Mouse (Mus musculus): ENCODE measurements at regions not wholly inside any gene's neighbourhood (a gene's known extent, or its start where the extent isn't known, plus 50 kb on each side); places are given as distances from the start of the nearest gene placed in this dataset.

- Histone ChIP-seq H3K4me3 (ENCODE audit: low read length) (no peak overlapping the region), H3K27ac (ENCODE audit: low read depth, low read length) (no peak overlapping the region), H3K27me3 (replicated peaks; ENCODE audit: control insufficient read depth, insufficient read depth, low read length) (no peaks in the 10 kb centered on the region; the same call in 1 of the 2 replicates), H3K9ac (ENCODE audit: low read depth, low read length) (no peak overlapping the region), H3K9me3 (ENCODE audit: control insufficient read depth, low read length) (no peaks in the 10 kb centered on the region), H3K36me3 (ENCODE audit: control insufficient read depth, insufficient read depth, low read length) (no peaks in the 10 kb centered on the region), H3K4me2 (ENCODE audit: low read length) (no peak overlapping the region), H3K4me1 (ENCODE audit: control insufficient read depth, insufficient read depth, low read depth, low read length) (no peaks in the 10 kb centered on the region)
- WGBS, result 57% methylated on average over 6 of the region's 6 CpGs
- no peak for ATAC-seq
Observed at GRCm38 (mm10) chr13:45204856-45205255, 126.4 kb downstream of the Gm9817 start.

GRCm38 (mm10) chr13:45208540-45209197, 130.2 kb downstream of the Gm9817 start:
- Histone ChIP-seq H3K4me3 (ENCODE audit: low read length) (no peak overlapping the region), H3K36me3 (ENCODE audit: control insufficient read depth, insufficient read depth, low read length) (no peaks in the 10 kb centered on the region), H3K27me3 (replicated peaks; ENCODE audit: control insufficient read depth, insufficient read depth, low read length) (no peaks in the 10 kb centered on the region; the same call in 1 of the 2 replicates), H3K9ac (ENCODE audit: low read depth, low read length) (no peak overlapping the region), H3K4me1 (ENCODE audit: control insufficient read depth, insufficient read depth, low read depth, low read length) (peaks cover 2% of the 10 kb centered on the region; the same call in 1 of the 2 replicates), H3K9me3 (ENCODE audit: control insufficient read depth, low read length) (no peaks in the 10 kb centered on the region), H3K4me2 (ENCODE audit: low read length) (no peak overlapping the region), H3K27ac (ENCODE audit: low read depth, low read length) (no peak overlapping the region)
- no peak for ATAC-seq
- 90% methylated on average over 5 of the region's 5 CpGs for WGBS

- WGBS, result 76% methylated on average over 9 of the region's 9 CpGs
Observed at GRCm38 (mm10) chr13:45211241-45211640, 132.7 kb downstream of the Gm9817 start.

DNA sequence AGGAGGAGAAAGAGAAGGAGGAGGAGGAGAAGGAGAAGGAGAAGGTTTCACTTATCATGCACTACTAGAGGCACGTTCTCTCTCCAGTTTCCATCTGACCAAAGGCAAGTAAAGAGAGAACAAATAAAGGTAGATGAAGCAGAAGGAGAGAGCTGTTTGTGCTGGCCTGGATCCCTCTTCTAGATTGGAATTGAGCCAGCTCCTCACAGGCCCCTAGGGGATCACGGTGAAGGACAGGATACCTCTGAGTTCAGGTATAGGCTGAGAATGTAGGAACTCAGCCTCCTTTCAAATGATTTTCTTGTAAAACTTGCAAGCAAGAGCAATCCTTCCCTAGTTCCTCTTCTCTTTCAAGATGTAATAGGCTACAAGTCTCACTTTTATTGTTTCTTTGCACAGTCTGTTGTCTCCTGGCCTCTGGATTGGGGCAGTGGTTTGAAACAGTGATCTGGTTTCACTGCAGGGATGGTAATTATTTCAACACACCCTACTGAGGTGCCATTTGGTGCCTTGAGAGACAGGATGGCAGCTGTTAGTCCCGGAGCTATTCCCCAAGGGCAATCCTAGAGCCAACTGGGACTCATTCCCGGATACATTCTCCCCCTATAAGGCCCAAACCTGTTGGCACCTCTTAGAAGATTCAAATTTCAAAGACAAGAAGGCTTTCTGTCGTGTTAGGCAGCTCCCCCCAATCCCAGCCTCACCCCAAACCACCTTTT, 134.8 kb downstream of the Gm9817 start:
- 39% methylated on average over 5 of the region's 5 CpGs for WGBS
- Histone ChIP-seq H3K9ac (ENCODE audit: low read depth, low read length) (no peak overlapping the region), H3K36me3 (ENCODE audit: control insufficient read depth, insufficient read depth, low read length) (no peaks in the 10 kb centered on the region), H3K27me3 (replicated peaks; ENCODE audit: control insufficient read depth, insufficient read depth, low read length) (no peaks in the 10 kb centered on the region), H3K4me2 (ENCODE audit: low read length) (no peak overlapping the region), H3K4me1 (ENCODE audit: control insufficient read depth, insufficient read depth, low read depth, low read length) (peaks cover 2% of the 10 kb centered on the region; the same call in 1 of the 2 replicates), H3K27ac (ENCODE audit: low read depth, low read length) (no peak overlapping the region), H3K9me3 (ENCODE audit: control insufficient read depth, low read length) (no peaks in the 10 kb centered on the region), H3K4me3 (ENCODE audit: low read length) (no peak overlapping the region)
- ATAC-seq, result no peak

More at GRCm38 (mm10) chr13:45211241-45211640, 132.7 kb downstream of the Gm9817 start:
- H3K27ac ChIP-seq (ENCODE audit: low read depth, low read length), result no peak overlapping the region
- no peak for ATAC-seq
- no peaks in the 10 kb centered on the region for H3K9me3 ChIP-seq (ENCODE audit: control insufficient read depth, low read length)
- H3K4me2 ChIP-seq (ENCODE audit: low read length), result no peak overlapping the region
- H3K4me1 ChIP-seq (ENCODE audit: control insufficient read depth, insufficient read depth, low read depth, low read length), result peaks cover 2% of the 10 kb centered on the region; the same call in 1 of the 2 replicates
- H3K27me3 ChIP-seq (replicated peaks; ENCODE audit: control insufficient read depth, insufficient read depth, low read length), result no peaks in the 10 kb centered on the region
- H3K36me3 ChIP-seq (ENCODE audit: control insufficient read depth, insufficient read depth, low read length), result no peaks in the 10 kb centered on the region
- no peak overlapping the region for H3K4me3 ChIP-seq (ENCODE audit: low read length)
- H3K9ac ChIP-seq (ENCODE audit: low read depth, low read length), result no peak overlapping the region

DNA sequence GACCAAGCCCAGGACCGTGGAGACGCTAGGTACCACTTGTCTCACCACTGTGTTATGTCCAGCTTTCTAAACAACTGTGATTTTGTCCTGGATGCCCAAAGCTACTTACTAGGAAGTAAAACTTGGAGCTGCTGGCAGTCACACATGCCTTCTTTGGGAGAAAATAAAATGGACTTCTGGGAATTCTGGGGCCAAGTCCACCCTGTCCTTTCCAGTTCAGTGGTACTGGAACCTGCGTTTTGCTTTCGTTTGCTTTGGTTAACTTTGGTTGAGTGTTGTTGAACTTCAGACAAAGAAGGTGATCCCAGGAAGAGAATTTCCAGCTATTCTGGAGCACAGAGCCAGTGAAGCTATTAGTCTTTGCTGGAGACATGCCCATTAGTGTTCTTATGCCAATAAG, 139.8 kb downstream of the Gm9817 start:
- Histone ChIP-seq H3K36me3 (ENCODE audit: control insufficient read depth, insufficient read depth, low read length) (no peaks in the 10 kb centered on the region), H3K4me3 (ENCODE audit: low read length) (no peak overlapping the region), H3K4me1 (ENCODE audit: control insufficient read depth, insufficient read depth, low read depth, low read length) (no peaks in the 10 kb centered on the region; the same call in 1 of the 2 replicates), H3K4me2 (ENCODE audit: low read length) (no peak overlapping the region), H3K27ac (ENCODE audit: low read depth, low read length) (no peak overlapping the region), H3K27me3 (replicated peaks; ENCODE audit: control insufficient read depth, insufficient read depth, low read length) (no peaks in the 10 kb centered on the region), H3K9ac (ENCODE audit: low read depth, low read length) (no peak overlapping the region), H3K9me3 (ENCODE audit: control insufficient read depth, low read length) (no peaks in the 10 kb centered on the region)
- WGBS, result 96% methylated on average over 4 of the region's 4 CpGs
- no peak for ATAC-seq

- Histone ChIP-seq H3K9me3 (ENCODE audit: control insufficient read depth, low read length) (no peaks in the 10 kb centered on the region), H3K36me3 (ENCODE audit: control insufficient read depth, insufficient read depth, low read length) (no peaks in the 10 kb centered on the region), H3K4me2 (ENCODE audit: low read length) (no peak overlapping the region), H3K9ac (ENCODE audit: low read depth, low read length) (no peak overlapping the region), H3K27me3 (replicated peaks; ENCODE audit: control insufficient read depth, insufficient read depth, low read length) (no peaks in the 10 kb centered on the region), H3K4me1 (ENCODE audit: control insufficient read depth, insufficient read depth, low read depth, low read length) (no peaks in the 10 kb centered on the region), H3K4me3 (ENCODE audit: low read length) (no peak overlapping the region), H3K27ac (ENCODE audit: low read depth, low read length) (no peak overlapping the region)
- WGBS, result 74% methylated on average over 3 of the region's 3 CpGs
- no peak for ATAC-seq
Observed at GRCm38 (mm10) chr13:45219671-45220070, 141.2 kb downstream of the Gm9817 start.

GRCm38 (mm10) chr13:45230804-45231203, 152.3 kb downstream of the Gm9817 start:
- Histone ChIP-seq H3K4me1 (ENCODE audit: control insufficient read depth, insufficient read depth, low read depth, low read length) (no peaks in the 10 kb centered on the region), H3K36me3 (ENCODE audit: control insufficient read depth, insufficient read depth, low read length) (no peaks in the 10 kb centered on the region), H3K9me3 (ENCODE audit: control insufficient read depth, low read length) (no peaks in the 10 kb centered on the region), H3K4me2 (ENCODE audit: low read length) (no peak overlapping the region), H3K9ac (ENCODE audit: low read depth, low read length) (no peak overlapping the region), H3K4me3 (ENCODE audit: low read length) (no peak overlapping the region), H3K27me3 (replicated peaks; ENCODE audit: control insufficient read depth, insufficient read depth, low read length) (no peaks in the 10 kb centered on the region), H3K27ac (ENCODE audit: low read depth, low read length) (no peak overlapping the region)
- 85% methylated on average over 2 of the region's 2 CpGs for WGBS
- no peak for ATAC-seq

DNA sequence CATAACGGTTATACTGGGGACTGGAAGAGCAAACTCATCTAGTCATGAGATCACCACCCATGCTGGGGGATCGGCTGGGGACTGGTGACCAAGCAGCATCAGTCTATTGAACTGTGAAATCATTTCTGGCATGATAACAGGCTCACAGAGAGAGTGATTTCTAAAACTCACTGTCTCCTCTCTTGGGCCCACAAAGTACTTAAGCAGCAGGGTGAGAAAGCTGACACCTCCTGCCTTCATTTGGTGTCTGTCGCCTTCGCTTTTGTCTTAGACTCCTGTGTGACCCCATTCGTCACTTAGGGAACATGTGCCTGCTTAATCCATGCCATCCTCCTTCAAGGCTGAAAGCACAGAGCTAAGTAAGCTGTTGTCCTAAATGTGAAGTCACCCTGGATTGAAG, 154.3 kb upstream of the Mylip start:
- H3K4me2 ChIP-seq (ENCODE audit: low read length), result no peak overlapping the region
- no peaks in the 10 kb centered on the region for H3K36me3 ChIP-seq (ENCODE audit: control insufficient read depth, insufficient read depth, low read length)
- 52% methylated on average over 5 of the region's 5 CpGs for WGBS
- H3K9ac ChIP-seq (ENCODE audit: low read depth, low read length), result no peak overlapping the region
- no peaks in the 10 kb centered on the region for H3K9me3 ChIP-seq (ENCODE audit: control insufficient read depth, low read length)
- no peaks in the 10 kb centered on the region for H3K27me3 ChIP-seq (replicated peaks; ENCODE audit: control insufficient read depth, insufficient read depth, low read length)
- ATAC-seq, result no peak
- H3K4me3 ChIP-seq (ENCODE audit: low read length), result no peak overlapping the region
- H3K4me1 ChIP-seq (ENCODE audit: control insufficient read depth, insufficient read depth, low read depth, low read length), result no peaks in the 10 kb centered on the region; the same call in 1 of the 2 replicates
- H3K27ac ChIP-seq (ENCODE audit: low read depth, low read length), result no peak overlapping the region

DNA sequence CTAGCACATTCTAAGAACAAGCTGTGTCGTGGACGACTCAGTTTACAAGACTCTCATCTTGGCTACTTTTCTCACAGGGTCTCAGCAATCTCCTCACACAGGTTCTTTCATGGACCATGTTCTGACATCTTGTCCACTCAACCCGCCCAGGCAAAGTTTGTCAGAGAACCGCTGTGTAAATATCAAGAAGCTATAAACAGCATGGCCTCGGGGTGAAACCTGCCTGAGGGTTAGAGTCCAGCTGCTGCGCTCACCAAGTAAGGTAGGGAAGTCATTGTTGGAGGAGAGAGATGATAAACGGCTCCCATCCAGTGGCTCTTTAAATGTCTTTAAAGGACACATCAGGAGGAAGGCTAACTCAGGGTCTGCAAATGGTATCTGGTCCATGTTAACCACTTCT, 151.3 kb upstream of the Mylip start:
- 88% methylated on average over 7 of the region's 7 CpGs for WGBS
- H3K4me2 ChIP-seq (ENCODE audit: low read length), result no peak overlapping the region
- no peak overlapping the region for H3K27ac ChIP-seq (ENCODE audit: low read depth, low read length)
- H3K27me3 ChIP-seq (replicated peaks; ENCODE audit: control insufficient read depth, insufficient read depth, low read length), result no peaks in the 10 kb centered on the region
- no peaks in the 10 kb centered on the region; the same call in 1 of the 2 replicates for H3K4me1 ChIP-seq (ENCODE audit: control insufficient read depth, insufficient read depth, low read depth, low read length)
- no peaks in the 10 kb centered on the region for H3K36me3 ChIP-seq (ENCODE audit: control insufficient read depth, insufficient read depth, low read length)
- H3K9me3 ChIP-seq (ENCODE audit: control insufficient read depth, low read length), result no peaks in the 10 kb centered on the region
- H3K9ac ChIP-seq (ENCODE audit: low read depth, low read length), result no peak overlapping the region
- H3K4me3 ChIP-seq (ENCODE audit: low read length), result no peak overlapping the region
- ATAC-seq, result no peak

Data from hindbrain, embryonic 16.5 days (tissue).